Mouse (Mus musculus) CH12.LX (cell line): ENCODE data around the gene Npcd. TPM values are rescaled to one million over a fixed set of nuclear protein-coding genes. Genes with fewer than 3 reads are reported as not detected.

Experiments
- DNase-seq: peaks from one replicate; pipeline ENCODE4 v3.0.0-alpha.2; 2013; ENCODE audit errors: extremely low read depth
- H3K27ac ChIP-seq: 2 replicates; pipeline ENCODE4 v1.5.1; 2012; ENCODE audit warnings: low read depth, mild to moderate bottlenecking, control low read depth, moderate library complexity; ENCODE audit not compliant: insufficient read depth
- H3K27me3 ChIP-seq: replicated peaks from 2 replicates; pipeline ENCODE3; 2012; ENCODE audit warnings: inconsistent platforms
- H3K36me3 ChIP-seq, 2 experiments: replicated peaks in 1 of 2; 2 replicates each; pipeline versions ENCODE3 to v1.6.1; 2012; ENCODE audit warnings: inconsistent platforms in 1 of 2, low read length in 1 of 2, mild to moderate bottlenecking in 1 of 2, mixed read lengths in 1 of 2, moderate library complexity in 1 of 2; ENCODE audit not compliant: control insufficient read depth in 1 of 2, insufficient read depth in 1 of 2
- H3K4me1 ChIP-seq, 2 experiments: 2 replicates each; pipeline ENCODE4 v1.6.1; 2012; ENCODE audit warnings: inconsistent platforms in 1 of 2, moderate library complexity in 1 of 2; ENCODE audit not compliant: insufficient read depth in 2 of 2, control insufficient read depth in 1 of 2
- H3K4me2 ChIP-seq: 2 replicates; pipeline ENCODE4 v1.6.1; 2012; ENCODE audit warnings: low read depth, mild to moderate bottlenecking, control low read depth; ENCODE audit not compliant: poor library complexity, insufficient read depth, severe bottlenecking
- H3K4me3 ChIP-seq, 3 experiments: fragments of 150-350 bp in 1 of 3; sonication (generic) in 1 of 3; replicated peaks in 1 of 3; 2 replicates each; pipeline versions ENCODE3 to v1.5.1; 2011 to 2012; ENCODE audit warnings: low read depth in 2 of 3, low read length in 2 of 3, mild to moderate bottlenecking in 2 of 3, moderate library complexity in 2 of 3, control low read depth in 1 of 3, improper control_type of control experiment in 1 of 3, inconsistent platforms in 1 of 3, mixed read lengths in 1 of 3; ENCODE audit not compliant: poor library complexity in 1 of 3
- H3K79me2 ChIP-seq: replicated peaks from 2 replicates; pipeline ENCODE4 v1.6.1; 2012; ENCODE audit warnings: mild to moderate bottlenecking, moderate library complexity; ENCODE audit not compliant: control insufficient read depth, poor library complexity, insufficient read depth, severe bottlenecking; ENCODE audit errors: extremely low read depth
- H3K9ac ChIP-seq: 2 replicates; pipeline ENCODE4 v1.6.1; 2012; ENCODE audit warnings: low read depth, mild to moderate bottlenecking, control low read depth, moderate library complexity; ENCODE audit not compliant: insufficient read depth
- H3K9me3 ChIP-seq: replicated peaks from 2 replicates; pipeline ENCODE3; 2012; ENCODE audit warnings: low read length, inconsistent platforms, mixed read lengths
- EP300 ChIP-seq: IDR thresholded peaks from 2 replicates; pipeline ENCODE4 v1.6.1; 2011; ENCODE audit warnings: low read length, improper control_type of control experiment
- ETS1 ChIP-seq: conservative IDR thresholded peaks from 2 replicates; pipeline ENCODE4 v1.6.1; 2012; ENCODE audit warnings: low read depth, mild to moderate bottlenecking, inconsistent platforms, low read length, improper control_type of control experiment, moderate library complexity
- HCFC1 ChIP-seq: IDR thresholded peaks from 2 replicates; pipeline ENCODE4 v1.6.1; 2012; ENCODE audit warnings: low read depth, mild to moderate bottlenecking, inconsistent platforms, low read length, improper control_type of control experiment
- IRF4 ChIP-seq: IDR thresholded peaks from 2 replicates; pipeline ENCODE4 v1.6.1; 2014; ENCODE audit warnings: low read depth, mild to moderate bottlenecking, inconsistent platforms, low read length, improper control_type of control experiment
- JUND ChIP-seq: conservative IDR thresholded peaks from 2 replicates; pipeline ENCODE4 v1.6.1; 2011; ENCODE audit warnings: low read depth, low read length, improper control_type of control experiment
- MAX ChIP-seq: IDR thresholded peaks from 2 replicates; pipeline ENCODE4 v1.6.1; 2011; ENCODE audit warnings: low read length, improper control_type of control experiment
- MXI1 ChIP-seq: IDR thresholded peaks from 2 replicates; pipeline ENCODE4 v1.6.1; 2011; ENCODE audit warnings: mild to moderate bottlenecking, low read depth, low read length, improper control_type of control experiment
- MYC ChIP-seq: IDR thresholded peaks from 2 replicates; pipeline ENCODE4 v1.6.1; 2011; ENCODE audit warnings: low read depth, mild to moderate bottlenecking, improper control_type of control experiment, low read length
- NRF1 ChIP-seq: IDR thresholded peaks from 2 replicates; pipeline ENCODE4 v1.6.1; 2014; ENCODE audit warnings: low read depth, mild to moderate bottlenecking, inconsistent platforms, low read length, improper control_type of control experiment, moderate library complexity
- POLR2A ChIP-seq: IDR thresholded peaks from 2 replicates; pipeline ENCODE4 v1.6.1; 2011; ENCODE audit warnings: low read depth, mild to moderate bottlenecking, improper control_type of control experiment, low read length
- POLR2AphosphoS2 ChIP-seq: IDR thresholded peaks from 2 replicates; pipeline ENCODE4 v1.6.1; 2011; ENCODE audit warnings: low read depth, low read length, improper control_type of control experiment
- RAD21 ChIP-seq: IDR thresholded peaks from 2 replicates; pipeline ENCODE4 v1.6.1; 2011; ENCODE audit warnings: low read depth, mild to moderate bottlenecking, low read length, improper control_type of control experiment, moderate library complexity
- SIN3A ChIP-seq: IDR thresholded peaks from 2 replicates; pipeline ENCODE4 v1.6.1; 2012; ENCODE audit warnings: low read length, improper control_type of control experiment, inconsistent platforms
- SMC3 ChIP-seq: IDR thresholded peaks from 2 replicates; pipeline ENCODE4 v1.6.1; 2011; ENCODE audit warnings: low read depth, low read length, improper control_type of control experiment
- TBP ChIP-seq: conservative IDR thresholded peaks from 2 replicates; pipeline ENCODE4 v1.6.1; 2011; ENCODE audit warnings: low read depth, low read length, improper control_type of control experiment
- TCF12 ChIP-seq: IDR thresholded peaks from 2 replicates; pipeline ENCODE4 v1.6.1; 2014; ENCODE audit warnings: low read depth, mild to moderate bottlenecking, inconsistent platforms, low read length, improper control_type of control experiment
- USF2 ChIP-seq: conservative IDR thresholded peaks from 2 replicates; pipeline ENCODE4 v1.6.1; 2011; ENCODE audit warnings: low read depth, low read length, improper control_type of control experiment
- ZC3H11A ChIP-seq: IDR thresholded peaks from 2 replicates; pipeline ENCODE4 v1.6.1; 2012; ENCODE audit warnings: low read depth, mild to moderate bottlenecking, inconsistent platforms, low read length, improper control_type of control experiment
- ZKSCAN1 ChIP-seq: IDR thresholded peaks from 2 replicates; pipeline ENCODE4 v1.6.1; 2012; ENCODE audit warnings: low read depth, inconsistent platforms, low read length, improper control_type of control experiment, borderline replicate concordance
- ZMIZ1 ChIP-seq: IDR thresholded peaks from 2 replicates; pipeline ENCODE4 v1.6.1; 2012; ENCODE audit warnings: low read depth, mild to moderate bottlenecking, inconsistent platforms, low read length, improper control_type of control experiment
- dilution Hi-C: fragments of 300-500 bp; cut with MboI; formaldehyde crosslinking; loops from 2 replicates; pipeline ENCODE4 v1.14.3; 2020; ENCODE audit warnings: low sequenced_read_pairs; ENCODE audit not compliant: extremely low pct_unique_long_range_greater_than_20kb, extremely low pct_ligation_motif_present
- in situ Hi-C: fragments of 300-500 bp; cut with MboI; formaldehyde crosslinking; loops from 3 replicates; pipeline ENCODE4 v1.14.3; 2019; ENCODE audit warnings: low sequenced_read_pairs, low pct_ligation_motif_present, low pct_unique_long_range_greater_than_20kb, mixed read lengths
- polyA plus RNA-seq: library from polyadenylated mRNA; unstranded; fragments of >175 nt; gene quantifications from 2 replicates; pipeline ENCODE4 v1.2.1, GENCODE M21; 2012; ENCODE audit warnings: low read depth; ENCODE audit not compliant: insufficient read length
- total RNA-seq, 2 experiments: library from RNA; depleted of rRNA; stranded (reverse); fragments of 300-350 nt in 1 of 2; fragments of >200 nt in 1 of 2; gene quantifications; 2 replicates each; pipeline ENCODE4 v1.2.3; 2012 to 2014

The Npcd gene
- total and polyA plus RNA-seq, 3 experiments, result 0.59 TPM; not detected in 2

DNA sequence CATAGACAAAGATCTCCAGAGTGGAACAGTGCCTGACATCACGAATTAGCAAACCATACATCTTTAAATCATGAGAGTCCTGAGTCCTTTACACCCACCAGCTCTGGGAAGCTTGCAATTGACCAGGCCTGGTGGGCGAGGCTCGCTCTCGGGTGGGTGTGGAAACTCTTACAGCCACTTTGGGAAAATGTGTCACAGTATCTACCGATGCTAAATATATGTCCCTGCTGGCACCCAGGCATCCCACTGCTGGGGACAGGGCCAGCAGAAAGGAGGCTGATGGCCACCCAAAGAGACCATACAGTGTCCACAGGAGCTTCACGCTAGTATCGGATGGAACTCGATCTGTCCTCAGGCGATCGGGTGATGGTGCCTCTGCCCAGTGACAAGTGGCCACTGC lies 35.4 kb downstream of the Npcd start:
- dilution Hi-C loops (no loop called here), in situ Hi-C loops (no loop called here)
- no peak overlapping the region for H3K4me3 ChIP-seq
- no peak overlapping the region for H3K4me2 ChIP-seq
- H3K79me2 ChIP-seq, result no peaks in the 10 kb centered on the region
- H3K36me3 ChIP-seq, result no peaks in the 10 kb centered on the region
- no peak overlapping the region for H3K9ac ChIP-seq
- TF ChIP-seq RAD21 (no peak), USF2 (no peak), ZMIZ1 (no peak), POLR2A (no peak), TCF12 (no peak), EP300 (no peak)
- 0 out of 4 replicates have a peak, but pooled peaks cover 0 to under 1% of the 10 kb centered on the region in 2 experiments for H3K4me1 ChIP-seq
- H3K9me3 ChIP-seq, result peaks cover 3% of the 10 kb centered on the region
- DNase-seq, result no peak
- peaks cover 85% of the 10 kb centered on the region for H3K27me3 ChIP-seq
- H3K27ac ChIP-seq, result no peak overlapping the region

DNA sequence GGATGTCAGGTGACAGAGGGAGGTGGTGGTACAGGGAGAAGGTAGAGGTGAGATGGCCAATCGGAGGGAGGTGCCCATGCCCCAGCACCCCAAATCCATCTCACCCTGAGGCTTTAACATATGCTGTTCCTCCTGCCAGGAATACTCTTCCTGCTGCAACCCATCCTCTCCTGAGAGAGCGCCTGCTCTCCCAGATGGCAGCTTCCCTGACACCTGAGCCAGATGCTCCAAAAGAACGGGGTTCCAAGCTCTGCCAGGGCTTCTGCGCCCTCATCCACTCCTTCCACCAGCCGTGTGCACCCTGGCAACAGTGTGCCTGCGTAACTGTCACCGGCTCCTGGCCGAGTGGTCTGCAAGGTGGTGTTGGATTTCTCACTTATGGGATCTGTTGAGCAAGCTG lies 36.4 kb downstream of the Npcd start:
- H3K36me3 ChIP-seq, result no peaks in the 10 kb centered on the region
- no peak overlapping the region for H3K4me3 ChIP-seq
- H3K27ac ChIP-seq, result no peak overlapping the region
- in situ Hi-C loops, result no loop called here
- H3K27me3 ChIP-seq, result peaks cover 80% of the 10 kb centered on the region
- H3K9me3 ChIP-seq, result no peaks in the 10 kb centered on the region
- dilution Hi-C loops, result no loop called here
- no peaks in the 10 kb centered on the region for H3K79me2 ChIP-seq
- H3K9ac ChIP-seq, result no peak overlapping the region
- peaks cover 0 to 3% of the 10 kb centered on the region in 2 experiments; a peak in 1 of 4 replicates for H3K4me1 ChIP-seq
- TF ChIP-seq MAX (no peak), HCFC1 (no peak), POLR2AphosphoS2 (no peak), ETS1 (no peak), MYC (no peak), ZMIZ1 (no peak), ZC3H11A (no peak), POLR2A (no peak), MXI1 (no peak), RAD21 (no peak), NRF1 (no peak), SIN3A (no peak), JUND (no peak), TBP (no peak), ZKSCAN1 (no peak), IRF4 (no peak), SMC3 (no peak)
- DNase-seq, result no peak
- H3K4me2 ChIP-seq, result no peak overlapping the region
